Mouse (Mus musculus): ENCODE measurements around the gene Lamb1. TPM values are rescaled to one million over a fixed set of nuclear protein-coding genes. Genes with fewer than 3 reads are reported as not detected.

The Lamb1 gene
- total RNA-seq, 1 experiment: 232 TPM

GRCm38 (mm10) chr12:31273646-31274045, 8.6 kb downstream of the Lamb1 start:
- no peak overlapping the region for H3K4me3 ChIP-seq (ENCODE audit: insufficient read depth in 1 of 2, low read depth in 1 of 2, low read length in 2 of 2, poor library complexity in 1 of 2, severe bottlenecking in 1 of 2)
- H3K9me3 ChIP-seq (ENCODE audit: control insufficient read depth, insufficient read depth, low read depth, low read length): no peaks in the 10 kb centered on the region
- no peak overlapping the region for H3K27ac ChIP-seq (ENCODE audit: insufficient read depth, low read depth, low read length, poor library complexity, severe bottlenecking)
- TF ChIP-seq CHD2 (IDR thresholded peaks at IDR 0.05; ENCODE audit: low read depth, low read length): no peak
- no peak for TF ChIP-seq ZNF384 (IDR thresholded peaks at IDR 0.05; ENCODE audit: low read depth, low read length)
- TF ChIP-seq MAFK (IDR thresholded peaks at IDR 0.05; ENCODE audit: insufficient read depth, low read depth, low read length): no peak
- no peak for TF ChIP-seq HCFC1 (IDR thresholded peaks at IDR 0.05; ENCODE audit: borderline replicate concordance, insufficient read depth, low read length)
- TF ChIP-seq ZC3H11A (IDR thresholded peaks at IDR 0.05; ENCODE audit: borderline replicate concordance, low read depth, low read length): no peak
- in situ Hi-C loops (cut with MboI; ENCODE audit: low sequenced_read_pairs in 2 of 2, unreplicated experiment in 2 of 2): no loop called here
- H3K9ac ChIP-seq (ENCODE audit: insufficient read depth, low read depth, low read length, poor library complexity, severe bottlenecking): no peak overlapping the region
- peaks cover 40% of the 10 kb centered on the region for H3K36me3 ChIP-seq (ENCODE audit: control insufficient read depth, insufficient read depth, low read length, poor library complexity, severe bottlenecking)
- DNase-seq (ENCODE audit: low read depth, low spot score): no peak
- peaks cover 2 to 24% of the 10 kb centered on the region in 2 experiments; a peak in 3 of 4 replicates for H3K4me1 ChIP-seq (ENCODE audit: control insufficient read depth in 2 of 2, insufficient read depth in 2 of 2, low read length in 2 of 2, poor library complexity in 1 of 2)

DNA sequence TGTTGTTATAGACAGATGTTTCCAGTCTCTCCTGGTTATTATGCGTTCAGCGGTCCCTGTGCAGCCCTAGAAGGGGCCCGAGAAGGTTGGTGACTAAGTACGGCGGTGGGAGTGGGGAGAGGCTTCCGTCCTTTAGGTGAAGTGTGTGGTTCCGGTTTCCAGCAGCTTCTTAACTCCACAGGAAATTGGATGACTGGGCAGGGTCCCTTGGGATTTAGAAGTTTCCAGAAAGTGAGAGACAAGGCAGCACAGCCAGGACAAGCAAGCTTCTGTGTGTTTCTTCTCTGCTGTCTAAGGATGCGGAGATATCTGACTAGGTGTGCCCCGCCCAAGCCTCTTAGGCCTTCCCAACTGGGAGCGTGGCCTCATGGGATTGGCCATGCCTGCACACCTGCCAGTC, 10.4 kb downstream of the Lamb1 start:
- Histone ChIP-seq H3K4me1 (ENCODE audit: control insufficient read depth in 2 of 2, insufficient read depth in 2 of 2, low read length in 2 of 2, poor library complexity in 1 of 2) (peaks cover 2 to 18% of the 10 kb centered on the region in 2 experiments; a peak in 3 of 4 replicates), H3K27ac (ENCODE audit: insufficient read depth, low read depth, low read length, poor library complexity, severe bottlenecking) (no peak overlapping the region), H3K36me3 (ENCODE audit: control insufficient read depth, insufficient read depth, low read length, poor library complexity, severe bottlenecking) (peaks cover 36% of the 10 kb centered on the region), H3K4me3 (ENCODE audit: insufficient read depth in 1 of 2, low read depth in 1 of 2, low read length in 2 of 2, poor library complexity in 1 of 2, severe bottlenecking in 1 of 2) (no peak overlapping the region), H3K9me3 (ENCODE audit: control insufficient read depth, insufficient read depth, low read depth, low read length) (no peaks in the 10 kb centered on the region), H3K9ac (ENCODE audit: insufficient read depth, low read depth, low read length, poor library complexity, severe bottlenecking) (no peak overlapping the region)
- no peak for DNase-seq (ENCODE audit: low read depth, low spot score)
- in situ Hi-C loops (cut with MboI; ENCODE audit: low sequenced_read_pairs in 2 of 2, unreplicated experiment in 2 of 2): no loop called here
- TF ChIP-seq MAFK (IDR thresholded peaks at IDR 0.05; ENCODE audit: insufficient read depth, low read depth, low read length) (no peak), HCFC1 (IDR thresholded peaks at IDR 0.05; ENCODE audit: borderline replicate concordance, insufficient read depth, low read length) (no peak), ZC3H11A (IDR thresholded peaks at IDR 0.05; ENCODE audit: borderline replicate concordance, low read depth, low read length) (no peak), ZNF384 (IDR thresholded peaks at IDR 0.05; ENCODE audit: low read depth, low read length) (no peak), CHD2 (IDR thresholded peaks at IDR 0.05; ENCODE audit: low read depth, low read length) (no peak)

DNA sequence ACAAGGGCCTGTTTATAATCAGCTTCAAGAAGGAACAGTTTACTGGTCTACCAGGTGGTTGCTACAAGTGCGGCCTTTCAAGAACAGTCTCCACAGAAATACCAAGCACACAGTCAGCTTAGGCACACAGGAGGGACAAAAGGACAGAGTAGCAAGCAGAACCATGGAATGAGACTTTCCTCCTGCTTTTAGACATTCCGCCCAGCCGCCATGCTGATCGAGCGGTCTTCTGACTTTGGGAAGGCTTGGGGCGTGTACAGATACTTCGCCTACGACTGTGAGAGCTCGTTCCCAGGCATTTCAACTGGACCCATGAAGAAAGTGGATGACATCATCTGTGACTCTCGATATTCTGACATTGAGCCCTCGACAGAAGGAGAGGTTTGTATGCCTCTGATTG, 13.2 kb downstream of the Lamb1 start:
- in situ Hi-C loops (cut with MboI; ENCODE audit: low sequenced_read_pairs in 2 of 2, unreplicated experiment in 2 of 2): no loop called here

GRCm38 (mm10) chr12:31280318-31280717, 15.3 kb downstream of the Lamb1 start:
- H3K4me3 ChIP-seq (ENCODE audit: insufficient read depth in 1 of 2, low read depth in 1 of 2, low read length in 2 of 2, poor library complexity in 1 of 2, severe bottlenecking in 1 of 2): no peak overlapping the region
- in situ Hi-C loops (cut with MboI; ENCODE audit: low sequenced_read_pairs in 2 of 2, unreplicated experiment in 2 of 2): no loop called here
- TF ChIP-seq MAFK (IDR thresholded peaks at IDR 0.05; ENCODE audit: insufficient read depth, low read depth, low read length) (no peak), CHD2 (IDR thresholded peaks at IDR 0.05; ENCODE audit: low read depth, low read length) (no peak), ZC3H11A (IDR thresholded peaks at IDR 0.05; ENCODE audit: borderline replicate concordance, low read depth, low read length) (no peak), ZNF384 (IDR thresholded peaks at IDR 0.05; ENCODE audit: low read depth, low read length) (no peak)
- no peak overlapping the region for H3K27ac ChIP-seq (ENCODE audit: insufficient read depth, low read depth, low read length, poor library complexity, severe bottlenecking)
- H3K4me1 ChIP-seq (ENCODE audit: control insufficient read depth in 2 of 2, insufficient read depth in 2 of 2, low read length in 2 of 2, poor library complexity in 1 of 2): no peaks in the 10 kb centered on the region; a peak in 1 of 4 replicates
- no peak overlapping the region for H3K9ac ChIP-seq (ENCODE audit: insufficient read depth, low read depth, low read length, poor library complexity, severe bottlenecking)
- DNase-seq (ENCODE audit: low read depth, low spot score): no peak
- peaks cover 23% of the 10 kb centered on the region for H3K36me3 ChIP-seq (ENCODE audit: control insufficient read depth, insufficient read depth, low read length, poor library complexity, severe bottlenecking)
- H3K9me3 ChIP-seq (ENCODE audit: control insufficient read depth, insufficient read depth, low read depth, low read length): no peaks in the 10 kb centered on the region

More for the DNA sequence above, 13.2 kb downstream of the Lamb1 start:
- peaks cover 26% of the 10 kb centered on the region for H3K36me3 ChIP-seq (ENCODE audit: control insufficient read depth, insufficient read depth, low read length, poor library complexity, severe bottlenecking)
- H3K4me1 ChIP-seq (ENCODE audit: control insufficient read depth in 2 of 2, insufficient read depth in 2 of 2, low read length in 2 of 2, poor library complexity in 1 of 2): peaks cover 2 to 4% of the 10 kb centered on the region in 2 experiments; a peak in 2 of 4 replicates
- H3K4me3 ChIP-seq (ENCODE audit: insufficient read depth in 1 of 2, low read depth in 1 of 2, low read length in 2 of 2, poor library complexity in 1 of 2, severe bottlenecking in 1 of 2): no peak overlapping the region
- no peak for TF ChIP-seq CHD2 (IDR thresholded peaks at IDR 0.05; ENCODE audit: low read depth, low read length)
- no peak for TF ChIP-seq ZNF384 (IDR thresholded peaks at IDR 0.05; ENCODE audit: low read depth, low read length)
- no peak for TF ChIP-seq ZC3H11A (IDR thresholded peaks at IDR 0.05; ENCODE audit: borderline replicate concordance, low read depth, low read length)
- no peak for TF ChIP-seq HCFC1 (IDR thresholded peaks at IDR 0.05; ENCODE audit: borderline replicate concordance, insufficient read depth, low read length)
- TF ChIP-seq MAFK (IDR thresholded peaks at IDR 0.05; ENCODE audit: insufficient read depth, low read depth, low read length): no peak
- H3K27ac ChIP-seq (ENCODE audit: insufficient read depth, low read depth, low read length, poor library complexity, severe bottlenecking): no peak overlapping the region
- H3K9me3 ChIP-seq (ENCODE audit: control insufficient read depth, insufficient read depth, low read depth, low read length): no peaks in the 10 kb centered on the region
- no peak for DNase-seq (ENCODE audit: low read depth, low spot score)
- H3K9ac ChIP-seq (ENCODE audit: insufficient read depth, low read depth, low read length, poor library complexity, severe bottlenecking): no peak overlapping the region

DNA sequence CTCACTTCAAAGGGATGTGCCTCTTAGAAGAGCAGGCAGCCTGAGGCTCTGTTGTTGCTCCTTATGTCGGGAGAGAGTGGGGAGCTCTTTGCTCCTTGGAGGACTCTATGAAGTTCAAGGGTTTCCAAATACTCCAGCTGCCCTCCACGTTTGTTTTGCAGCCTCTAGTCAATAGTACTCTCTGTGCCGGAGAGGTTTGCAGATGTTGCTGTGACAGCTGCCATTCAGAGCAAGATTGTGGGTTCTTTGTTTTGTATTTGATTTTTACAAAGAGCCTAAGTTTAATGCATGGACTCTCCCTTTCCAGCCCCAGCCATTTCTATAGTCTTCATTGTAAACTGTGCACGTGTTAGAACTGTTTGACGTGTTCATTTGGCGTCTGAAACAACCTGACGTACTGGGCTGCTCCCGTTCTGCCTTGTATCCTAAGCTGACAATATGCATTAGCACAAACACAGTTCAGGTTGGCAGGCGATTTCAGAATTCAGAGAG, 16.1 kb downstream of the Lamb1 start:
- DNase-seq (ENCODE audit: low read depth, low spot score): no peak
- H3K9ac ChIP-seq (ENCODE audit: insufficient read depth, low read depth, low read length, poor library complexity, severe bottlenecking): no peak overlapping the region
- H3K4me3 ChIP-seq (ENCODE audit: insufficient read depth in 1 of 2, low read depth in 1 of 2, low read length in 2 of 2, poor library complexity in 1 of 2, severe bottlenecking in 1 of 2): no peak overlapping the region
- H3K9me3 ChIP-seq (ENCODE audit: control insufficient read depth, insufficient read depth, low read depth, low read length): no peaks in the 10 kb centered on the region
- TF ChIP-seq HCFC1 (IDR thresholded peaks at IDR 0.05; ENCODE audit: borderline replicate concordance, insufficient read depth, low read length) (no peak), ZC3H11A (IDR thresholded peaks at IDR 0.05; ENCODE audit: borderline replicate concordance, low read depth, low read length) (no peak), MAFK (IDR thresholded peaks at IDR 0.05; ENCODE audit: insufficient read depth, low read depth, low read length) (no peak), CHD2 (IDR thresholded peaks at IDR 0.05; ENCODE audit: low read depth, low read length) (no peak)
- H3K27ac ChIP-seq (ENCODE audit: insufficient read depth, low read depth, low read length, poor library complexity, severe bottlenecking): no peak overlapping the region
- peaks cover 21% of the 10 kb centered on the region for H3K36me3 ChIP-seq (ENCODE audit: control insufficient read depth, insufficient read depth, low read length, poor library complexity, severe bottlenecking)
- in situ Hi-C loops (cut with MboI; ENCODE audit: low sequenced_read_pairs in 2 of 2, unreplicated experiment in 2 of 2): no loop called here
- no peaks in the 10 kb centered on the region for H3K4me1 ChIP-seq (ENCODE audit: control insufficient read depth in 2 of 2, insufficient read depth in 2 of 2, low read length in 2 of 2, poor library complexity in 1 of 2)

Measured in ES-E14 (cell line).